Comparison of ENCODE assay signal across 12 mouse cellular contexts in genomic region chr10:80758651-80759050, GRCm38 (mm10). TPM values are rescaled to one million over a fixed set of nuclear protein-coding genes. Genes with fewer than 3 reads are reported as not detected.
DNase-seq lines count a peak whose midpoint lies in the region; ATAC-seq and TF ChIP-seq lines count a peak whose summit lies in the region.
"Had no signal": no experiment of that assay in that cellular context is flagged by ENCODE, and none has a peak within 500 bp of the region (broad histone marks: within the 10 kb centered on the region; RNA-seq: fewer than 3 reads in every experiment).

No protein-coding gene starts in this region.

- 15% methylated on average over 7 of the region's 7 CpGs for WGBS in liver, adult 2 months
- WGBS in olfactory bulb, adult 2 months = 30% methylated on average over 7 of the region's 7 CpGs
- 78% methylated on average over 7 of the region's 7 CpGs for WGBS in kidney, embryonic 15.5 days

- DNase-seq in gastrocnemius, adult 18-20 months (ENCODE audit: low spot score) = peak; percentile 63
- DNase-seq in gastrocnemius, postnatal 25 days = no peak
- peak; percentile 70 for DNase-seq in liver, adult 2 months (ENCODE audit: extremely low read depth, low read depth, low spot score)
- DNase-seq in liver = no peak
- peak; percentile 88 for DNase-seq in adrenal gland, adult 8-10 months
- DNase-seq in embryo, embryonic 10 days (ENCODE audit: low spot score) = no peak
- DNase-seq: kidney, adult 8-10 months; lung, embryonic 14.5 days; thymus, adult 18-20 months had no signal

- H3K4me3 ChIP-seq in liver, adult 2 months (ENCODE audit: insufficient read depth, low read depth, low read length) = no peak overlapping the region
- no peak overlapping the region for H3K4me3 ChIP-seq in olfactory bulb, adult 2 months (ENCODE audit: insufficient read depth, low read depth, low read length)
- H3K4me3 ChIP-seq in kidney, embryonic 15.5 days (replicated peaks) = no peak overlapping the region

- 0 out of 2 replicates have a peak overlapping the region, but pooled peaks have one; percentile 0 for H3K27ac ChIP-seq in liver, adult 2 months (replicated peaks; ENCODE audit: insufficient read depth, low read depth, low read length)
- peak overlapping the region; percentile 65; the same call in 1 of the 2 replicates for H3K27ac ChIP-seq in olfactory bulb, adult 2 months (ENCODE audit: insufficient read depth, low read depth, low read length)
- no peak overlapping the region for H3K27ac ChIP-seq in kidney, embryonic 15.5 days

- H3K36me3 ChIP-seq in liver, adult 2 months (ENCODE audit: control insufficient read depth, insufficient read depth, low read length) = no peaks in the 10 kb centered on the region
- no peaks in the 10 kb centered on the region for H3K36me3 ChIP-seq in kidney, embryonic 15.5 days

- peaks cover 66% of the 10 kb centered on the region; the same call in 1 of the 2 replicates for H3K79me2 ChIP-seq in liver, adult 2 months (ENCODE audit: control insufficient read depth, insufficient read depth, low read length)

- peak overlapping the region; percentile 1; the same call in 1 of the 2 replicates for H3K9ac ChIP-seq in liver, adult 2 months (ENCODE audit: low read depth, low read length)
- no peak overlapping the region for H3K9ac ChIP-seq in kidney, embryonic 15.5 days
- H3K9ac ChIP-seq: lung, embryonic 14.5 days had no signal

- no peak overlapping the region for H3K4me2 ChIP-seq in kidney, embryonic 15.5 days
- H3K4me2 ChIP-seq: lung, embryonic 14.5 days had no signal

- H3K27me3 ChIP-seq in liver, adult 2 months (ENCODE audit: control insufficient read depth, insufficient read depth, low read length) = no peaks in the 10 kb centered on the region
- no peaks in the 10 kb centered on the region for H3K27me3 ChIP-seq in kidney, embryonic 15.5 days

- peaks cover 53% of the 10 kb centered on the region for H3K4me1 ChIP-seq in liver, adult 2 months (ENCODE audit: control insufficient read depth, insufficient read depth, low read length)
- peaks cover 42% of the 10 kb centered on the region for H3K4me1 ChIP-seq in olfactory bulb, adult 2 months (ENCODE audit: control insufficient read depth, insufficient read depth, low read length)
- H3K4me1 ChIP-seq in kidney, embryonic 15.5 days = peaks cover 58% of the 10 kb centered on the region

- no peak for TF ChIP-seq POLR2A in liver, adult 2 months (IDR thresholded peaks at IDR 0.05; ENCODE audit: extremely low read depth, insufficient read depth, low read length)
- TF ChIP-seq POLR2A in olfactory bulb, adult 2 months (IDR thresholded peaks at IDR 0.05; ENCODE audit: insufficient read depth, low read depth, low read length) = no peak

- no peak for ATAC-seq in kidney, embryonic 15.5 days (replicated peaks; ENCODE audit: low FRiP score)

- TF ChIP-seq CTCF in liver, adult 2 months (IDR thresholded peaks at IDR 0.05; ENCODE audit: low read depth, low read length) = no peak
- TF ChIP-seq CTCF in olfactory bulb, adult 2 months (IDR thresholded peaks at IDR 0.05; ENCODE audit: insufficient read depth, low read depth, low read length) = no peak

- H3K9me3 ChIP-seq in kidney, embryonic 15.5 days (replicated peaks) = no peaks in the 10 kb centered on the region

RNA-seq across cellular contexts. Expression of gene Dot1l, which starts 3.6 kb away (rescaled TPM):
- total RNA-seq in gastrocnemius, adult 18-20 months (2021) = 10 to 100 TPM; 13.6 to 20.8 TPM
- 10 to 100 TPM; 24.6 TPM for total RNA-seq in gastrocnemius, postnatal 25 days (2021)
- 2.4 and 3.6 TPM in 2 replicates for total RNA-seq in liver, adult 2 months (2014; rRNA removed)
- 13.0 and 14.8 TPM in 2 replicates for polyA plus RNA-seq in liver, adult 2 months (2012; rRNA removed)
- total RNA-seq in adrenal gland, adult 8-10 months (2022) = 10 to 100 TPM; 35.0 to 78.6 (median 57.4) TPM
- 106 and 235 TPM in 2 replicates for polyA plus RNA-seq in olfactory bulb, adult 2 months (2012; ENCODE audit: insufficient read depth, insufficient read length, low replicate concordance, missing spikeins)
- polyA plus RNA-seq in kidney, embryonic 15.5 days (2015; fragmentation: Nextera tagmentation; extraction: Ambion mirVana) = 17.3 and 21.8 TPM in 2 replicates

RNA-seq across cellular contexts. Expression of gene Ap3d1, which starts 16.6 kb away (rescaled TPM):
- 10 to 100 TPM; 24.3 to 31.7 TPM for total RNA-seq in gastrocnemius, adult 18-20 months (2021)
- total RNA-seq in gastrocnemius, postnatal 25 days (2021) = 10 to 100 TPM; 22.1 to 25.0 TPM
- total RNA-seq in liver, adult 2 months (2014; rRNA removed) = 22.3 and 35.2 TPM in 2 replicates
- 38.1 and 49.2 TPM in 2 replicates for polyA plus RNA-seq in liver, adult 2 months (2012; rRNA removed)
- total RNA-seq in adrenal gland, adult 8-10 months (2022) = 100 to 1,000 TPM in 2 of 4 experiments, 10 to 100 TPM in 2; 91.8 to 136 (median 113) TPM
- 105 TPM in 1 of 2 replicates, not detected in the other for polyA plus RNA-seq in olfactory bulb, adult 2 months (2012; ENCODE audit: insufficient read depth, insufficient read length, low replicate concordance, missing spikeins)
- 68.1 and 70.9 TPM in 2 replicates for polyA plus RNA-seq in kidney, embryonic 15.5 days (2015; fragmentation: Nextera tagmentation; extraction: Ambion mirVana)

RNA-seq across cellular contexts. Expression of gene Sf3a2, which starts 39.3 kb away (rescaled TPM):
- total RNA-seq in gastrocnemius, adult 18-20 months (2021) = 10 to 100 TPM; 27.3 to 27.6 TPM
- 10 to 100 TPM; 24.0 to 24.9 TPM for total RNA-seq in gastrocnemius, postnatal 25 days (2021)
- 6.7 and 8.6 TPM in 2 replicates for total RNA-seq in liver, adult 2 months (2014; rRNA removed)
- polyA plus RNA-seq in liver, adult 2 months (2012; rRNA removed) = 12.7 and 17.8 TPM in 2 replicates
- 10 to 100 TPM; 52.0 to 78.6 (median 55.5) TPM for total RNA-seq in adrenal gland, adult 8-10 months (2022)
- not detected in 2 replicates for polyA plus RNA-seq in olfactory bulb, adult 2 months (2012; ENCODE audit: insufficient read depth, insufficient read length, low replicate concordance, missing spikeins)
- 78.2 and 92.6 TPM in 2 replicates for polyA plus RNA-seq in kidney, embryonic 15.5 days (2015; fragmentation: Nextera tagmentation; extraction: Ambion mirVana)

RNA-seq across cellular contexts. Expression of gene Plekhj1, which starts 39.8 kb away (rescaled TPM):
- 10 to 100 TPM; 24.3 to 25.8 TPM for total RNA-seq in gastrocnemius, adult 18-20 months (2021)
- total RNA-seq in gastrocnemius, postnatal 25 days (2021) = 10 to 100 TPM; 22.4 to 27.3 TPM
- 16.0 and 17.4 TPM in 2 replicates for total RNA-seq in liver, adult 2 months (2014; rRNA removed)
- polyA plus RNA-seq in liver, adult 2 months (2012; rRNA removed) = 29.4 and 42.2 TPM in 2 replicates
- total RNA-seq in adrenal gland, adult 8-10 months (2022) = 100 to 1,000 TPM in 3 of 4 experiments, 10 to 100 TPM in 1; 92.4 to 130 (median 107) TPM
- polyA plus RNA-seq in olfactory bulb, adult 2 months (2012; ENCODE audit: insufficient read depth, insufficient read length, low replicate concordance, missing spikeins) = not detected in 2 replicates
- 126 and 130 TPM in 2 replicates for polyA plus RNA-seq in kidney, embryonic 15.5 days (2015; fragmentation: Nextera tagmentation; extraction: Ambion mirVana)

RNA-seq across cellular contexts. Expression of gene Amh, which starts 46.4 kb away (rescaled TPM):
- under 1 TPM; 0.31 to 0.32 TPM for total RNA-seq in gastrocnemius, adult 18-20 months (2021)
- total RNA-seq in gastrocnemius, postnatal 25 days (2021) = under 1 TPM; 0.20 to 0.21 TPM
- 0.13 and 0.18 TPM in 2 replicates for total RNA-seq in liver, adult 2 months (2014; rRNA removed)
- polyA plus RNA-seq in liver, adult 2 months (2012; rRNA removed) = 0.09 and 0.21 TPM in 2 replicates
- total RNA-seq in adrenal gland, adult 8-10 months (2022) = 1 to 10 TPM in 1 of 4 experiments, under 1 TPM in 3; 0.20 to 1.3 (median 0.68) TPM
- not detected in 2 replicates for polyA plus RNA-seq in olfactory bulb, adult 2 months (2012; ENCODE audit: insufficient read depth, insufficient read length, low replicate concordance, missing spikeins)
- 0.09 TPM in 1 of 2 replicates, not detected in the other for polyA plus RNA-seq in kidney, embryonic 15.5 days (2015; fragmentation: Nextera tagmentation; extraction: Ambion mirVana)
- polyA plus RNA-seq: midbrain, postnatal 0 days had no signal

Comparison
In these comparisons a context has a peak if more than half of its experiments do, and no peak if none do; other contexts are left out.
1. DNase-seq: peak in gastrocnemius, adult 18-20 months (single experiment), liver, adult 2 months (single experiment) and adrenal gland, adult 8-10 months (single experiment); none in gastrocnemius, postnatal 25 days (single experiment), liver (single experiment) and embryo, embryonic 10 days (single experiment).